Mouse (Mus musculus) G1E (cell line): ENCODE results near the gene Ankrd60.

Experiments used
- CTCF ChIP-seq: IDR thresholded peaks from 2 replicates; pipeline ENCODE4 v1.5.1; 2012; ENCODE audit warnings: low read depth, low read length, inconsistent platforms, mixed read lengths
- GATA1 ChIP-seq: IDR thresholded peaks from 2 replicates; pipeline ENCODE4 v1.6.1; 2012; ENCODE audit warnings: borderline replicate concordance, low read length, inconsistent platforms, mixed read lengths
- GATA2 ChIP-seq: IDR thresholded peaks from 2 replicates; pipeline ENCODE4 v1.6.1; 2012; ENCODE audit warnings: low read depth, low read length, inconsistent platforms, borderline replicate concordance
- POLR2AphosphoS5 ChIP-seq: IDR thresholded peaks from 2 replicates; pipeline ENCODE4 v1.6.1; 2012; ENCODE audit warnings: low read depth, low read length, inconsistent platforms; ENCODE audit not compliant: insufficient replicate concordance
- TAL1 ChIP-seq: conservative IDR thresholded peaks from 2 replicates; pipeline ENCODE4 v1.6.1; 2012; ENCODE audit warnings: low read depth, low read length, inconsistent platforms, mixed read lengths

DNA sequence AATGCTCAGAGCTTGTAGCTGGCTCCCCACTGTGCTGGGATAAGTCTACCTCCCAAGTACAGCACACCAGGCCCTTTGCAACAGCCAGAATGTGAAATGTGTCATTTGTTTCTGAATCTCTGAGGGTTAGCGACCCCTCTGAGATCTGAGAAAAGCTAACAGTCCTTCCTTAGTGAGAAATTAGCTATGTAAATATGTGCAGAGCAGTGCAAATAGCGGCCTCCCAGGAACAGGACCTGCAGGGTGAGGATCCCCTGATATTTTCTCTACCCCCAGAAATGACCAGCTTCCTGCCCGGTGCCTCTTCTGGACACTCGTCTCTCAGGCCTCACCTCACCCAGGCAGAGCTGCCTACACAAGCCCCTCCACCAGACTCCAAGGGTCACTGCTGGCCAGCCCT is 15.7 kb upstream of the Ankrd60 start:
- TF ChIP-seq CTCF = no peak
- no peak for TF ChIP-seq GATA2
- no peak for TF ChIP-seq TAL1
- no peak for TF ChIP-seq GATA1
- TF ChIP-seq POLR2AphosphoS5 = no peak
